Mouse (Mus musculus) heart, adult 2 months (tissue): ENCODE data around the gene Cysltr2. TPM values are rescaled to one million over a fixed set of nuclear protein-coding genes. Genes with fewer than 3 reads are reported as not detected.

Source experiments
- DNase-seq, 2 experiments: peaks; one replicate each; pipeline ENCODE4 v3.0.0; 2021
- H3K27ac ChIP-seq: fragments of 200-600 bp; 2 replicates; pipeline ENCODE4 v1.8.1; 2022
- H3K27me3 ChIP-seq: fragments of 200-500 bp; 2 replicates; pipeline ENCODE4 v1.6.1; 2012; ENCODE audit warnings: mild to moderate bottlenecking, low read length, inconsistent platforms, mixed read lengths; ENCODE audit not compliant: control insufficient read depth, insufficient read depth
- H3K36me3 ChIP-seq: fragments of 200-500 bp; 2 replicates; pipeline ENCODE4 v1.6.1; 2012; ENCODE audit warnings: low read length, inconsistent platforms; ENCODE audit not compliant: control insufficient read depth, insufficient read depth
- H3K4me1 ChIP-seq: fragments of 200-500 bp; 2 replicates; pipeline ENCODE4 v1.6.1; 2011; ENCODE audit warnings: low read length; ENCODE audit not compliant: control insufficient read depth, insufficient read depth
- H3K4me3 ChIP-seq: fragments of 200-600 bp; 2 replicates; pipeline ENCODE4 v1.8.1; 2022
- H3K79me2 ChIP-seq: fragments of 200-500 bp; replicated peaks from 2 replicates; pipeline ENCODE4 v1.6.1; 2012; ENCODE audit warnings: mild to moderate bottlenecking, inconsistent platforms, low read length, moderate library complexity, mixed read lengths; ENCODE audit not compliant: control insufficient read depth, insufficient read depth
- H3K9ac ChIP-seq: fragments of 200-500 bp; 2 replicates; pipeline ENCODE4 v1.6.1; 2012; ENCODE audit warnings: low read depth, mild to moderate bottlenecking, control low read depth, inconsistent platforms, low read length, mixed read lengths
- CTCF ChIP-seq: fragments of 200-600 bp; IDR thresholded peaks from 2 replicates; pipeline ENCODE4 v1.8.1; 2022; ENCODE audit warnings: antibody characterized with exemption, mild to moderate bottlenecking, moderate library complexity
- EP300 ChIP-seq: fragments of 200-500 bp; IDR thresholded peaks from 2 replicates; pipeline ENCODE4 v1.6.1; 2011; ENCODE audit warnings: low read depth, low read length, control low read depth; ENCODE audit not compliant: insufficient read depth
- POLR2A ChIP-seq: fragments of 200-500 bp; IDR thresholded peaks from 2 replicates; pipeline ENCODE4 v1.6.1; 2011; ENCODE audit warnings: mild to moderate bottlenecking, low read depth, low read length, control low read depth; ENCODE audit not compliant: insufficient read depth
- WGBS: fragments of 180-500 bp; shearing (Covaris S2); methylation state at CpG from one replicate; pipeline ENCODE4 v1.1.7; 2018; 5-methylcytosine and 5-hydroxymethylcytosine counted together
- intact Hi-C: fragments of 180-260 bp; cut with DNase I; formaldehyde crosslinking; loops from one replicate; pipeline ENCODE4 v1.15.1; 2025
- long read RNA-seq: library from polyadenylated mRNA; stranded (forward); transcript quantifications from one replicate; pipeline ENCODE4 v2.0.0, GENCODE M21; 2021
- polyA plus RNA-seq: library from polyadenylated mRNA; depleted of rRNA; stranded (reverse); fragments of >200 nt; gene quantifications from 2 replicates; pipeline ENCODE4 v1.2.3, GENCODE M21; 2012; rRNA removed
- total RNA-seq, 2 experiments: library from RNA; stranded (reverse); gene quantifications; 2 replicates each; pipeline ENCODE4 v1.2.3; 2021

Gene Cysltr2
- total RNA-seq (under 1 TPM; 0.11 to 0.29 TPM), polyA plus RNA-seq (0.23 and 0.64 TPM in 2 replicates)
- long read RNA-seq: 0 reads

GRCm38 (mm10) chr14:73048937-73049336 is at the start of gene Cysltr2:
TSS of gene Cysltr2 (minus strand) at chr14:73049114.
- no peak within 1 kb of the TSS for H3K9ac ChIP-seq
- H3K79me2 ChIP-seq: no peaks in the 10 kb centered on the region
- 76% methylated on average over 6 of the region's 6 CpGs for WGBS
- H3K36me3 ChIP-seq: no peaks in the 10 kb centered on the region
- no peak within 1 kb of the TSS for H3K27ac ChIP-seq
- TF ChIP-seq CTCF (no peak), EP300 (no peak), POLR2A (no peak)
- intact Hi-C loops: no loop called here
- no peak for DNase-seq
- no peaks in the 10 kb centered on the region for H3K4me1 ChIP-seq
- H3K4me3 ChIP-seq: no peak within 1 kb of the TSS
- H3K27me3 ChIP-seq: no peaks in the 10 kb centered on the region

DNA sequence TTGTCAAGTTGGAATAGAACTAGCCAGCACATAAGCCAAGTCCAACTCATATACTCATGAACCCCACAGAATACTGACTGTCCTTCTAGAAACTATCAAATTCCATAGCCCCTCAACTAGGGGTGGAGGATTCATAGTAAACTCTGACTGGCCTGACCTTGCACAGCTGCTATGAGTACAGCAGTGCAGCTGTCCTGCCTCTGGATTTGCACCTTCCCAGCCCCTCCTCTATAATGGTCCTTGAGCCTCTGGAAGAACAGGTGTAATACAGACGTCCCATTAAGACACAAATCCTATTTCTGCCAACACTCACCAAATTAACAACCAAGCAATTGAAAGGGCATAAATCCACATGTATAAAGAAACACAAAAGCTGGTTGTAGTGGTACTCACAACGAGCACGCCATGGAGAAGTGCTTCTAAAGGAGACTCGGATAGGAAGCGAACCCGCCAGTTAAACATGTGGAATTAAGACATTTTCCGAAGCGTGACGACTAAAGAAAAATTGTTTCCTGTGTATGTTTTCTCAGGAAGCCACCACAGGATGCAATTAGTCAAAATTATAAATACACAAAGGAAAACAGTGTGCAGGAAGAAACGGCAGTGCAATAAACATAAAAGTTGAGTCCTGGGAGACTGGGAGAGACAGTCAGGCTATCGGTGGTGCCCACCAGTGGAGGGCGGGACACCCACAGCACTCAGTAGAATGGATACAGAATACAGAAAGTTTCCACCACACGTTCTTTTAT is 46.1 kb upstream of the Cysltr2 start:
- no peak for TF ChIP-seq POLR2A
- TF ChIP-seq CTCF: no peak
- TF ChIP-seq EP300: no peak
- no peaks in the 10 kb centered on the region for H3K36me3 ChIP-seq
- 42% methylated on average over 13 of the region's 13 CpGs for WGBS
- H3K27me3 ChIP-seq: no peaks in the 10 kb centered on the region
- H3K79me2 ChIP-seq: no peaks in the 10 kb centered on the region
- H3K9ac ChIP-seq: no peak overlapping the region
- intact Hi-C loops: loop anchor here (5.0 kb wide), 1 partner anchor 718 kb away; no protein-coding TSS in a partner anchor
- H3K4me3 ChIP-seq: no peak overlapping the region
- no peaks in the 10 kb centered on the region for H3K4me1 ChIP-seq
- H3K27ac ChIP-seq: no peak overlapping the region
- no peak for DNase-seq

DNA sequence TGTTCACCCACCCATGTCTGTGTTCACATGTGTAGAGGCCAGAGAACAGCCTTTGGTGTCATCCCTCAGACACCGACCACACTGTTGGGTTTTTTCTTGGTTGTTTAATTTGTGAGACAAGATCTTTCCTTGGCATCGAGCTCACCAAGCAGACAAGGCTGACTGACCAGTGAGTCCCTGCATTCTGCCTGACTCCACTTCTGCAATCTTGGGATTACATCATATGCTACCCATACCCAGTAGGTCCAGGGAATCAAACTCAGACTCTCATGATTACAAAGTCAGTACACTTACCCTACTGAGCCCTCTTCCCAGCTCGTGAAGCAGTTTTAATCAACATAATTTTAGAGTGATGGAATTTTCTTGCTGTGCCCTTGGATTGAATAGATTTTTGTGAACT is 44.0 kb upstream of the Cysltr2 start:
- intact Hi-C loops: no loop called here
- WGBS: 81% methylated on average over 3 of the region's 3 CpGs
- H3K79me2 ChIP-seq: no peaks in the 10 kb centered on the region

DNA sequence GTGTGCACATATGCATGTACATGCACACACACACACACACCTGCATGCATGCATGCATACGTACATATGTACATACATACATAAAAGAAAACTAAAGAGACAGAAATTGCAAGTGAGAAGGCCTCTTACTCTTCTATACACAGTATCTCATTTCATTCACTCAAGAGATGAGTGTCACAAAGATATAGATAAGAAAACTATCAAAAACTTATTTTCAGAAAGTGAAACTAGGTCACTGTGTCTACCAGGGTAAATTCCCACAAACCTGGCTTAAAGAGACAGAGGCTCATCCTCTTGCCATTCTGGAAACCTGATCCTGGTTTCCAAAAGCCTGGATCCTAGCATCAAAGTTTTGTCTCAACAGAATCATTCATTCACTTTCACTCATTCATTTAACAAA is 39.3 kb upstream of the Cysltr2 start:
- no peaks in the 10 kb centered on the region for H3K36me3 ChIP-seq
- intact Hi-C loops: no loop called here

More for the DNA sequence above, 44.0 kb upstream of the Cysltr2 start:
- H3K9ac ChIP-seq: no peak overlapping the region
- no peaks in the 10 kb centered on the region for H3K4me1 ChIP-seq
- no peak overlapping the region for H3K27ac ChIP-seq
- no peaks in the 10 kb centered on the region for H3K36me3 ChIP-seq
- DNase-seq: no peak
- H3K4me3 ChIP-seq: no peak overlapping the region
- TF ChIP-seq POLR2A (no peak), CTCF (no peak), EP300 (no peak)
- no peaks in the 10 kb centered on the region for H3K27me3 ChIP-seq

DNA sequence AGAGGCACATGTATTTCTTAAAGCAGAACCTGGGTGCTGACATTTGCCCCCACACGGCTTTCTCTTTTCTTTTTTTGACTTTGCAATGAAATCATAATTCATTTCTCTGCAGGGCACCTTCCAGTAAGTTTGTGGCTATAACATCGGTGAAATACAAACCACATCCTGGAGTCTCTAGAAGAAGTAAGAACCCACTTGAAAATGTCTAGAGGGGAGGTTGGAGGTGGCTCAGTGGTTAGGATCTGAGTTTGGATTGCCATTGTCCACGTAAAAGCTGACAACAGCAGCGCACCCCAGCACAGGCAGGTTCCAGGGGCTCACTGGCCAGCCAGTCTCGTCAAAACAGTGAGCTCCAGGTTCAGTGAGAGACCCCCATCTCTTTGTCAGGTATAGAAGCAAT is 38.8 kb upstream of the Cysltr2 start:
- H3K9ac ChIP-seq: no peak overlapping the region
- H3K79me2 ChIP-seq: no peaks in the 10 kb centered on the region
- no peaks in the 10 kb centered on the region for H3K4me1 ChIP-seq
- H3K36me3 ChIP-seq: no peaks in the 10 kb centered on the region
- 76% methylated on average over 5 of the region's 5 CpGs for WGBS
- no peak for DNase-seq
- H3K27ac ChIP-seq: no peak overlapping the region
- no peaks in the 10 kb centered on the region for H3K27me3 ChIP-seq
- intact Hi-C loops: no loop called here
- H3K4me3 ChIP-seq: no peak overlapping the region
- TF ChIP-seq POLR2A (no peak), EP300 (no peak), CTCF (no peak)

More for the DNA sequence above, 39.3 kb upstream of the Cysltr2 start:
- Histone ChIP-seq H3K27me3 (no peaks in the 10 kb centered on the region), H3K4me3 (no peak overlapping the region), H3K9ac (no peak overlapping the region), H3K4me1 (no peaks in the 10 kb centered on the region), H3K79me2 (no peaks in the 10 kb centered on the region), H3K27ac (no peak overlapping the region)
- 90% methylated on average over 1 of the region's 1 CpGs for WGBS
- TF ChIP-seq EP300 (no peak), CTCF (no peak), POLR2A (no peak)
- no peak for DNase-seq

- no peaks in the 10 kb centered on the region for H3K79me2 ChIP-seq
- DNase-seq: no peak
- H3K9ac ChIP-seq: no peak overlapping the region
- no peak overlapping the region for H3K4me3 ChIP-seq
- no peaks in the 10 kb centered on the region for H3K27me3 ChIP-seq
- H3K36me3 ChIP-seq: no peaks in the 10 kb centered on the region
- TF ChIP-seq CTCF (no peak), EP300 (no peak), POLR2A (no peak)
- no peaks in the 10 kb centered on the region for H3K4me1 ChIP-seq
- no peak overlapping the region for H3K27ac ChIP-seq
- 77% methylated on average over 5 of the region's 5 CpGs for WGBS
- intact Hi-C loops: no loop called here
These were observed 38.3 kb upstream of the Cysltr2 start for GRCm38 (mm10) chr14:73087247-73087646.
